Mouse (Mus musculus) heart, postnatal 0 days (tissue): Measurements from ENCODE around the gene AI837181. TPM values are rescaled to one million over a fixed set of nuclear protein-coding genes. Genes with fewer than 3 reads are reported as not detected.

Experiments
- ATAC-seq: fragments of 200-750 bp; cut with Nextera tagmentation; 2 replicates; pipeline ENCODE4 v1.8.0; 2017; ENCODE audit warnings: low read depth, moderate number of reproducible peaks, moderate library complexity; ENCODE audit not compliant: insufficient read depth
- DNase-seq: peaks from one replicate; pipeline ENCODE4 v3.0.0-alpha.2; 2016; ENCODE audit warnings: low spot score
- H3K27ac ChIP-seq: fragments of 300-500 bp; sonication (generic); 2 replicates; pipeline ENCODE4 v1.5.1; 2014; ENCODE audit warnings: low read depth, mild to moderate bottlenecking
- H3K27me3 ChIP-seq: fragments of 300-500 bp; sonication (generic); 2 replicates; pipeline ENCODE4 v1.6.1; 2014; ENCODE audit warnings: low read length, mixed read lengths; ENCODE audit not compliant: control insufficient read depth, insufficient read depth
- H3K36me3 ChIP-seq: fragments of 300-500 bp; sonication (generic); replicated peaks from 2 replicates; pipeline ENCODE4 v1.6.1; 2014; ENCODE audit warnings: low read length, mixed read lengths; ENCODE audit not compliant: control insufficient read depth, insufficient read depth
- H3K4me1 ChIP-seq: fragments of 300-500 bp; sonication (generic); 2 replicates; pipeline ENCODE4 v1.6.1; 2014; ENCODE audit warnings: antibody characterized with exemption; ENCODE audit not compliant: control insufficient read depth, insufficient read depth
- H3K4me2 ChIP-seq: fragments of 300-500 bp; sonication (generic); 2 replicates; pipeline ENCODE4 v1.6.1; 2014; ENCODE audit warnings: low read depth, mild to moderate bottlenecking, low read length, moderate library complexity
- H3K4me3 ChIP-seq: fragments of 300-500 bp; sonication (generic); 2 replicates; pipeline ENCODE4 v1.5.1; 2014; ENCODE audit warnings: low read depth, low read length
- H3K9ac ChIP-seq: fragments of 300-500 bp; sonication (generic); replicated peaks from 2 replicates; pipeline ENCODE4 v1.6.1; 2014; ENCODE audit warnings: low read depth, low read length, mixed read lengths
- H3K9me3 ChIP-seq: fragments of 300-500 bp; sonication (generic); replicated peaks from 2 replicates; pipeline ENCODE4 v1.6.1; 2016; ENCODE audit warnings: low read length; ENCODE audit not compliant: control insufficient read depth
- CTCF ChIP-seq: IDR thresholded peaks from 2 replicates; pipeline ENCODE4 v1.5.1; 2016; ENCODE audit warnings: antibody characterized with exemption, control low read depth, low read depth
- EP300 ChIP-seq: IDR thresholded peaks from 2 replicates; pipeline ENCODE4 v1.6.1; 2016; ENCODE audit warnings: antibody characterized with exemption, low read depth
- WGBS: fragments of 180-500 bp; shearing (Covaris S2); extraction: QIAGEN DNeasy Blood & Tissue Kit; methylation state at CpG from one replicate; pipeline ENCODE4 v1.1.7; 2014; 5-methylcytosine and 5-hydroxymethylcytosine counted together
- polyA plus RNA-seq: library from polyadenylated mRNA; unstranded; fragments of >200 nt; fragmentation: Nextera tagmentation; extraction: Ambion mirVana; gene quantifications from 2 replicates; pipeline ENCODE4 v1.2.1, GENCODE M21; 2015
- total RNA-seq: library from RNA; depleted of rRNA; stranded (reverse); fragments of >200 nt; gene quantifications from 2 replicates; pipeline ENCODE4 v1.2.3, GENCODE M21; 2014; ENCODE audit warnings: low replicate concordance

Gene AI837181
- total and polyA plus RNA-seq, 2 experiments from 2014 or later, result 38.1 to 47.4 TPM

DNA sequence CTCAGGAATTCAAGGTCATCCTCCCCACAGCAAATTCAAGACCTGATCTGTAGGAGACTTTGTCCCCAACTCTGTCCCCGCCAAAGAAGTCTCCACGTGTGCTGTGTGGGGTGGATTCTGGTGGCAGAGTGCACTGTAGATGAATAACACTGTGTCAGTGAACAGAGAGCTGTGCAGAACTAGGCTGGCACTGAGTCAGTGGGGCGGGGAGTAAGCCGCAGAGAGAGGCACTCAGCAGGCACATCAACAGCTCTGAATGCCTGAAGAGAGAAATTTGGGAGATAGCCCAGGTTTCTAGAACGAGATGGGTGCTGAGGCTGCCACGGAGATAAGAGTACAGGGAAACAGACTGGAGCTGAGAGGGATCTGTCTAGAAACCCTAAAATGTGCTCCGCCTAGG is 34.1 kb downstream of the AI837181 start:
- H3K36me3 ChIP-seq, result peaks cover 23% of the 10 kb centered on the region
- no peaks in the 10 kb centered on the region for H3K9me3 ChIP-seq
- H3K27ac ChIP-seq, result no peak overlapping the region
- WGBS, result 48% methylated on average over 7 of the region's 7 CpGs
- no peak for DNase-seq
- H3K4me1 ChIP-seq, result peaks cover 31% of the 10 kb centered on the region
- no peak for TF ChIP-seq CTCF
- TF ChIP-seq EP300, result no peak
- no peak for ATAC-seq
- no peak overlapping the region for H3K9ac ChIP-seq
- H3K4me3 ChIP-seq, result no peak overlapping the region
- H3K4me2 ChIP-seq, result no peak overlapping the region
- no peaks in the 10 kb centered on the region for H3K27me3 ChIP-seq

DNA sequence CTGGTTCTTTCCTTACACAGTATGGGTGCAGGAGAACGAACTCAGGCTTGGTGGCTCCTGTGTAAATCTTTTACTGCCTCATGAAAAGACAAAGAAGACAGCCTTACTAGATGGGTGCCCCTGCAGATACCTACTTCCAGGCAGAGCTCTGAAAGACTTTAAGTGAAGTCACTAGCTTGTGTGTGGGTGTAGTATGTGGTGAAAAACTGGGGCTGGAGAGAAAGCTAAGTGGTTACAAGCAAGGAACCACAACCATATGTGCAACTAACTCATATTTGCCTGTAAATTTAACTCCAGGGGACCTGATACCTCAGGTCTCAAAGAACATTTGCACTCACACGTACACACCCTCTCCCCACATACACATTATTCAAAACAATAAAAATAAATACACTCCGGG is 35.0 kb downstream of the AI837181 start:
- WGBS, result 24% methylated on average over 3 of the region's 3 CpGs
- TF ChIP-seq EP300 (no peak), CTCF (no peak)
- H3K9me3 ChIP-seq, result no peaks in the 10 kb centered on the region
- H3K4me2 ChIP-seq, result peak overlapping the region; percentile 94
- DNase-seq, result no peak
- peaks cover 19% of the 10 kb centered on the region for H3K36me3 ChIP-seq
- no peak for ATAC-seq
- no peaks in the 10 kb centered on the region for H3K27me3 ChIP-seq
- H3K9ac ChIP-seq, result peak overlapping the region; percentile 73
- H3K4me1 ChIP-seq, result peaks cover 31% of the 10 kb centered on the region
- H3K27ac ChIP-seq, result peak overlapping the region; percentile 79
- peak overlapping the region; percentile 79 for H3K4me3 ChIP-seq

DNA sequence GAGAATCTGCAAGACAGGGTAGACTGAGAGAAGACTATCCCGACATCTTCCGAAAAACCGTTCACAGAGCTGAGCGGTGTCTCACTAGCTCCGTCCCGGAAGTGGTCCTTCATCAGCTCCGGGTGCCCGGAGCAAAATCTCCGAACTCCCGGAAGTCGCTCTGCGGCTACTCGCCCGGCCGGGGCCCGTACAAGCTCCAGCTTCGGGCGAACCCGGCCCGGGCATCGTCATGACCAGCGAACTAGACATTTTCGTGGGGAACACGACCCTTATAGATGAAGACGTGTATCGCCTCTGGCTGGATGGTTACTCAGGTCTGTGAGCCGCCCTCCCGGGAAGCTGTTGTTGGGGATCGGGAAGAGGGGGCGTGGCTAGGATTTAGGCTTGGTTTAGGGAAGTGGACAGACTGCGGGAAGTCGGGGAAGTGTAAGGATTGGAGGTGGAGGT is 35.5 kb downstream of the AI837181 start, which contains the start of gene Fibp:
TSS of gene Fibp (plus strand) at position 151 of the 447 bp plus-strand sequence.
- H3K9me3 ChIP-seq, result no peaks in the 10 kb centered on the region
- TF ChIP-seq EP300 (peak; percentile 66; the same call in 1 of the 2 replicates), CTCF (no peak)

DNA sequence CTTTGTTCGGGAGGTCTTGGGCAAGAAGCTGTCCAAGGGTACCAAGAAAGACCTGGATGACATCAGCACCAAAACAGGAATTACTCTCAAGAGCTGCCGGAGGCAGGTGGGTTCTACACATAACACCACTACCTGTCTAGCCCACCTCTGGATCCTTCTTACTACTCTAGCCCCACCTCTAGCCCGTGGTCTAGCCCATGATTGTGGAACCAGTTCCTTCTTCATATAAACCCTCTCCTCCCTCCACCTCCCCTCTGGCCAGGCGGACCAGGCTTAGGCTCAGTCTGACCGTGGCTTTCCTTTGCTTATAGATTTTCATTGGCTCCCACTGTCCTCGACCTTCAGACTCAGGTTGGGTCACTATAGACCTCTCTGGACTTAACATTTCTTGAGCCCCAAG is 36.5 kb downstream of the AI837181 start:
- no peak overlapping the region for H3K27ac ChIP-seq
- peaks cover 34% of the 10 kb centered on the region for H3K36me3 ChIP-seq
- no peaks in the 10 kb centered on the region for H3K27me3 ChIP-seq
- peak overlapping the region; percentile 73 for H3K9ac ChIP-seq
- ATAC-seq, result no peak
- peaks cover 20% of the 10 kb centered on the region for H3K4me1 ChIP-seq
- no peak for DNase-seq
- H3K4me2 ChIP-seq, result peak overlapping the region; percentile 94
- TF ChIP-seq EP300 (no peak), CTCF (no peak)
- WGBS, result 83% methylated on average over 6 of the region's 6 CpGs
- H3K9me3 ChIP-seq, result no peaks in the 10 kb centered on the region
- H3K4me3 ChIP-seq, result peak overlapping the region; percentile 79

More for the DNA sequence above, 35.5 kb downstream of the AI837181 start, which contains the start of gene Fibp:
- WGBS, result under 1% methylated on average over 32 of the region's 32 CpGs
- Histone ChIP-seq H3K4me1 (peaks cover 28% of the 10 kb centered on the region), H3K4me2 (peak within 1 kb of the TSS; percentile 94), H3K27me3 (no peaks in the 10 kb centered on the region), H3K27ac (peak within 1 kb of the TSS; percentile 79), H3K9ac (peak within 1 kb of the TSS; percentile 73), H3K4me3 (peak within 1 kb of the TSS; percentile 79), H3K36me3 (peaks cover 24% of the 10 kb centered on the region)
- DNase-seq (peak; percentile 81), ATAC-seq (peak; percentile 53)

DNA sequence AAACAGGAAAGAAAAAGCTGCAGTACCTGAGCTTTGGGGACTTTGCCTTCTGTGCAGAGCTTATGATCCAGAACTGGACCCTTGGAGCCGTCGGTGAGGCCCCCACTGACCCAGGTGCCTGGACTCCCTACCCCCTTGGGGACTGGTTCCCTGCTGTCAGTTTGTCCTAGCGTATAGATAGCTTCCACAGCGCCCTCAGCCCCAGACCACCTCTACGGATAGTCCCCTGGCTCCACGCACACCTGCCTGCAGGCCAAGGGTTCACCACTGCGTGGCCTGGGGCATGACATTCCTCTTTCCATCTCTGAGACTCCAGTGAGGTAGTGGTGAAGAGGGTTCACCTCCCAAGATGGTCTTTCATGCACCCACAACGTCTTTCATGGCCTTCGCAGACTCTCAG is 38.3 kb downstream of the AI837181 start:
- H3K4me3 ChIP-seq, result no peak overlapping the region
- TF ChIP-seq CTCF (no peak), EP300 (no peak)
- H3K9ac ChIP-seq, result no peak overlapping the region
- ATAC-seq (no peak), DNase-seq (no peak)
- no peak overlapping the region for H3K4me2 ChIP-seq
- H3K4me1 ChIP-seq, result peaks cover 11% of the 10 kb centered on the region
- WGBS, result 89% methylated on average over 9 of the region's 9 CpGs
- H3K9me3 ChIP-seq, result no peaks in the 10 kb centered on the region
- no peak overlapping the region for H3K27ac ChIP-seq
- H3K27me3 ChIP-seq, result no peaks in the 10 kb centered on the region
- H3K36me3 ChIP-seq, result peaks cover 51% of the 10 kb centered on the region
